Mouse (Mus musculus): ENCODE measurements around the gene Psmb8.
A peak's percentile ranks its signal among the peaks of the same experiment; 100 is the strongest.

Psmb8 gene

GRCm38 (mm10) chr17:34248764-34249163 lies 51.2 kb downstream of the Psmb8 start:
- no peak for DNase-seq (ENCODE audit: extremely low spot score, low spot score)

- no peak for DNase-seq (ENCODE audit: extremely low spot score, low spot score)
Measured at GRCm38 (mm10) chr17:34249361-34249760, 51.8 kb downstream of the Psmb8 start.

DNA sequence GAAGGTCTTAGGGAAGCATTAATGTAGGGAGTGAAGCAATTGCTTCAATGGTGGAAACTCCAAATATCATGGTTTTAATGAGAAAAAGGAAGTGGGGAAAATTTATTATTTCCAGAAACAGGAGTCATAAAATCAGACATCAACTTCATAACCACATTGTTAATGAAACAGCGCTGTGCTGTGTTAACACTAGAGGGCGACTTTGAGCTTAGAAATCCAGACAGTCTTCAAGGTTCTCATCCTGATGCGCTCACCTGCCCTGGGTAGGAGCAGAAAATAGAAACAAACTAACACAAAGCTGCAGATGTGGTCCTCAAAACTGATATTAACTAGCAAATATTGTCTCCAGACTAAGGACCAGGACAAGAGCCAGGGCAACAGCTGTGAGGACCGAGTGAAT lies 52.4 kb downstream of the Psmb8 start:
- DNase-seq (ENCODE audit: extremely low spot score, low spot score) = peak; percentile 41

Data from neural tube, embryonic 10.5 days (tissue).